Mouse (Mus musculus) midbrain, postnatal 0 days (tissue): Measurements from ENCODE around the gene Rrp8. TPM values are rescaled to one million over a fixed set of nuclear protein-coding genes. Genes with fewer than 3 reads are reported as not detected.

Source experiments
- ATAC-seq: fragments of 200-750 bp; cut with Nextera tagmentation; 2 replicates; pipeline ENCODE4 v1.8.0; 2017; ENCODE audit warnings: moderate number of reproducible peaks, mild to moderate bottlenecking, moderate TSS enrichment, moderate library complexity; ENCODE audit not compliant: low FRiP score
- DNase-seq: peaks from one replicate; pipeline ENCODE4 v3.0.0-alpha.2; 2015; ENCODE audit warnings: low spot score
- H3K27ac ChIP-seq: fragments of 300-500 bp; sonication (generic); 2 replicates; pipeline ENCODE4 v1.5.1; 2014; ENCODE audit warnings: low read depth, mild to moderate bottlenecking, low read length, mixed read lengths
- H3K27me3 ChIP-seq: fragments of 300-500 bp; sonication (generic); 2 replicates; pipeline ENCODE4 v1.6.1; 2014; ENCODE audit warnings: low read length, control low read depth, mixed read lengths; ENCODE audit not compliant: insufficient read depth
- H3K36me3 ChIP-seq: fragments of 300-500 bp; sonication (generic); 2 replicates; pipeline ENCODE4 v1.6.1; 2014; ENCODE audit warnings: low read length, control low read depth, mixed read lengths; ENCODE audit not compliant: insufficient read depth
- H3K4me1 ChIP-seq: fragments of 300-500 bp; sonication (generic); 2 replicates; pipeline ENCODE4 v1.6.1; 2014; ENCODE audit warnings: mild to moderate bottlenecking, control low read depth, antibody characterized with exemption, low read length, mixed read lengths; ENCODE audit not compliant: insufficient read depth
- H3K4me2 ChIP-seq: fragments of 300-500 bp; sonication (generic); 2 replicates; pipeline ENCODE4 v1.6.1; 2014; ENCODE audit warnings: low read depth, mild to moderate bottlenecking, low read length, mixed read lengths; ENCODE audit not compliant: poor library complexity, severe bottlenecking
- H3K4me3 ChIP-seq: fragments of 300-500 bp; sonication (generic); 2 replicates; pipeline ENCODE4 v1.5.1; 2014; ENCODE audit warnings: low read depth, mild to moderate bottlenecking, low read length, moderate library complexity
- H3K9ac ChIP-seq: fragments of 300-500 bp; sonication (generic); replicated peaks from 2 replicates; pipeline ENCODE4 v1.6.1; 2014; ENCODE audit warnings: mild to moderate bottlenecking, low read length, moderate library complexity, mixed read lengths; ENCODE audit not compliant: poor library complexity, severe bottlenecking
- H3K9me3 ChIP-seq: fragments of 300-500 bp; sonication (generic); 2 replicates; pipeline ENCODE4 v1.6.1; 2016; ENCODE audit warnings: low read length, control low read depth
- CTCF ChIP-seq: IDR thresholded peaks from 2 replicates; pipeline ENCODE4 v1.5.1; 2016; ENCODE audit warnings: antibody characterized with exemption, mild to moderate bottlenecking
- WGBS: fragments of 180-500 bp; shearing (Covaris S2); extraction: QIAGEN DNeasy Blood & Tissue Kit; methylation state at CpG from one replicate; pipeline ENCODE4 v1.1.7; 2014; 5-methylcytosine and 5-hydroxymethylcytosine counted together
- polyA plus RNA-seq: library from polyadenylated mRNA; unstranded; fragments of >200 nt; fragmentation: Nextera tagmentation; extraction: Ambion mirVana; gene quantifications from 2 replicates; pipeline ENCODE4 v1.2.1, GENCODE M21; 2015
- total RNA-seq: library from RNA; depleted of rRNA; stranded (reverse); fragments of >200 nt; gene quantifications from 2 replicates; pipeline ENCODE4 v1.2.3, GENCODE M21; 2014; rRNA removed

Rrp8 gene
- total RNA-seq (19.1 and 29.3 TPM in 2 replicates), polyA plus RNA-seq (16.1 and 19.4 TPM in 2 replicates)

DNA sequence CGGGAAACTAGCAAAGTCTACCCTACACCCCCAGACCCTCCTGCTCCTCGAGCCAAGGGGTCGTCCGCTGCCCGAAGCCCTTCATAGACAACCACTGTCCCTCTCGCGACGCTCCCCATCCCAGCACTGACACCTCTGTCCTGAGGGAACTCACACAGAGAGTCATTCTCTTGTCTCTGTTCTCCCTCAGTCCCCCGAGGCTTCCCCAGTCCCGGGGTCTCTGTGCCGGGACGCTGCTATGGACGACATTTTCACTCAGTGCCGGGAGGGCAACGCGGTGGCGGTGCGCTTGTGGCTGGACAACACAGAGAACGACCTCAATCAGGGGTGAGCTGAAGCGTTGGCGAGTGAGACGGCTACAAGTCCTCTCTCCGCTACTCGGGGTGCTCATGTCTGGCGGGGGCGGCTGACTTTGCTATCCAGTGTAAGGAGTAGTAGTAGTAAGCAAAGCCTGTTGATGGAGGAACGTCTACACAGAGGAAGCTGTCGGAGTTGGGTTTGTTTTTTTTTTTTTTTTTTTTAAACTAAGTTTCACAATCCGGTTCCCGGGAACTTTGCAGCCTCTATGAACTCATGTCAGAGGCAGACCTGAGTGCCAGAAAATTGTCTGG is at the start of gene Rrp8:
Gene Rrp8 (minus strand): TSS at position 475 of the 611 bp plus-strand sequence.
- Histone ChIP-seq H3K4me2 (peak within 1 kb of the TSS; percentile 95), H3K4me3 (peak within 1 kb of the TSS; percentile 84), H3K9me3 (no peaks in the 10 kb centered on the region), H3K36me3 (peaks cover 29% of the 10 kb centered on the region), H3K4me1 (peaks cover 6% of the 10 kb centered on the region; the same call in 1 of the 2 replicates), H3K27me3 (no peaks in the 10 kb centered on the region), H3K27ac (peak within 1 kb of the TSS; percentile 70), H3K9ac (peak within 1 kb of the TSS; percentile 72)
- peak; percentile 14 for ATAC-seq
- DNase-seq, result no peak
- WGBS, result under 1% methylated on average over 30 of the region's 30 CpGs
- TF ChIP-seq CTCF, result no peak

DNA sequence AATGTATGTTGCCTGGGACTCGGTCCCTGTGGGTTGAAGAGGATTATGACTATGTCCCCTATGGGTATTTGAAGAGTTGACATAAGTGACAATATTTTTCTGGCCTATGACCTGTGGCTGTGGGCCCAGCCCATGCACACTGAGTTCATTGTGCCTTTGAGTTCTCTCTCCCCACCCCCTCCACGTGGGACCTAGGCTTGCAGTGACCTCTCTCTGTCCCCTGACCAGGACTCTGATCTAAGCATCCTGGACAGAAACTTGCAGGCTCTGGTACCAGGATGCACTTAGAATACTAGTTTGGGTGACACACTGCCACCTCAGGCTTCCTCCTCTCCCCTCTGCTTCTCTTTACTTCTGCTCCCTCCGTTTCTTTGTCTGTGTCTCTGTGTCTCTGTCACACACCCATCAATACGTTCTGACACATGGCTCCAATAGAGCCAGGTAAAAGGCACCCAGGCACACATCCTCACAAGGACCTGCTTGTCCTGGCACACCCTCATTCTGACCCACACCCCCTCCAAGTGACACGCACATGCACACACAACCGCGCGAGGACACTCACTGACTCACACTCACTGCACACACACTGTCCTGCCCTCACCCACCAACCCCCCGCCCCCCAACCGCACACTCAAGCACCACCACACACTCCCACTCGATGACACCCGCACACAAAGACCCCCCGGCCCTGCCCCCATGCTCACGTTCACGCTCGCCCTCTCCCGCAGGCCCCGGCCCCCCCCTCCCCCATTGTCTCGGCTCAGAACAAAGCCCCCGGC is 49.5 kb upstream of the Rrp8 start:
- H3K4me3 ChIP-seq, result peak overlapping the region; percentile 97
- no peaks in the 10 kb centered on the region for H3K27me3 ChIP-seq
- H3K27ac ChIP-seq, result peak overlapping the region; percentile 100
- peaks cover 19% of the 10 kb centered on the region for H3K4me1 ChIP-seq
- no peaks in the 10 kb centered on the region for H3K9me3 ChIP-seq
- H3K9ac ChIP-seq, result peak overlapping the region; percentile 100
- WGBS, result 3% methylated on average over 17 of the region's 20 CpGs
- H3K36me3 ChIP-seq, result peaks cover 14% of the 10 kb centered on the region
- DNase-seq (peak; percentile 42), ATAC-seq (peak; percentile 81)
- peak overlapping the region; percentile 54 for H3K4me2 ChIP-seq
- TF ChIP-seq CTCF, result no peak

DNA sequence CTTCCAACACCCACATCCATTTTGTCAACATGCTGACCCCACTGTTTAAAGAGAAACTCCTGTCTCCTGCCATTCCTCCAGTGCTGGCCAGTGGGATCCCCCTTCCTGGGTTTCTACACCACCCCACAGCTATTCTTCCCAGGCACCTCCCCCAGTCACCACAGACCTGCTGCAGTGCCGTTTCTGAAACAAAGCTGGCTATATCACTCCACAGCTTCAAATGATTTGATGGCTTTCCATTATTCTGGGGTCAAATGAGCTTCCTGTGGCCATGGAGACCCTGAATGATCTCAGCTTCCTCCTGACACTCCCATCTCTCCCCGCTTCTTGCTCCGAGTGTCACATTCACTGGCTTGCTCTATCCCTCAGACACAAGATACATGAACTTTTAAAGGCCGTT is 47.4 kb upstream of the Rrp8 start:
- H3K27ac ChIP-seq, result no peak overlapping the region
- H3K36me3 ChIP-seq, result peaks cover 28% of the 10 kb centered on the region
- H3K4me2 ChIP-seq, result peak overlapping the region; percentile 36
- peaks cover 19% of the 10 kb centered on the region for H3K4me1 ChIP-seq
- 0 out of 2 replicates have a peak overlapping the region, but pooled peaks have one; percentile 13 for H3K9ac ChIP-seq
- no peak for TF ChIP-seq CTCF
- 8% methylated on average over 4 of the region's 4 CpGs for WGBS
- H3K4me3 ChIP-seq, result peak overlapping the region; percentile 8; the same call in 1 of the 2 replicates
- ATAC-seq (no peak), DNase-seq (no peak)
- no peaks in the 10 kb centered on the region for H3K9me3 ChIP-seq
- no peaks in the 10 kb centered on the region for H3K27me3 ChIP-seq

DNA sequence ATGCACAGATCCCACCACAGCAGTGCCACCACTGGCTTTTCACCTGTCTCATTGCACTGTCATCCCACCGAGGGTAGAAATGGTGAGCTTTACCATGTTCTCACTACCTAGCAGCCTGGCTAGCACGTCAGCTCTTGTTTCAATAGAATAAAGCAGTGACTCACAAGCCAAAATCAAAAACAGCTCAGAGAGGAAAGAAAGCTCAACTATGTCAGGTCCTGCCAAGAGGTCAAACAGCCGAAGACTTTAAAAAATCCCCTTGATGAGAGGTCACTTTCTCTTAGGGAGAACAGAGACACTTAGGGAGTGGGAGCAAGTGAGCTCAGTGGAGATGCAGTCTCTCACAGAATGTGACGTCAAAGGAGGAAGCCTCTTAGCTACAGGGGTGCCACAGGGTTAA is 46.7 kb upstream of the Rrp8 start:
- DNase-seq (no peak), ATAC-seq (no peak)
- H3K9ac ChIP-seq, result 0 out of 2 replicates have a peak overlapping the region, but pooled peaks have one; percentile 19
- no peaks in the 10 kb centered on the region for H3K27me3 ChIP-seq
- H3K4me1 ChIP-seq, result peaks cover 21% of the 10 kb centered on the region
- no peak overlapping the region for H3K27ac ChIP-seq
- H3K9me3 ChIP-seq, result no peaks in the 10 kb centered on the region
- no peak overlapping the region; the same call in 1 of the 2 replicates for H3K4me2 ChIP-seq
- no peak for TF ChIP-seq CTCF
- peaks cover 28% of the 10 kb centered on the region for H3K36me3 ChIP-seq
- no peak overlapping the region for H3K4me3 ChIP-seq
- 44% methylated on average over 4 of the region's 4 CpGs for WGBS

DNA sequence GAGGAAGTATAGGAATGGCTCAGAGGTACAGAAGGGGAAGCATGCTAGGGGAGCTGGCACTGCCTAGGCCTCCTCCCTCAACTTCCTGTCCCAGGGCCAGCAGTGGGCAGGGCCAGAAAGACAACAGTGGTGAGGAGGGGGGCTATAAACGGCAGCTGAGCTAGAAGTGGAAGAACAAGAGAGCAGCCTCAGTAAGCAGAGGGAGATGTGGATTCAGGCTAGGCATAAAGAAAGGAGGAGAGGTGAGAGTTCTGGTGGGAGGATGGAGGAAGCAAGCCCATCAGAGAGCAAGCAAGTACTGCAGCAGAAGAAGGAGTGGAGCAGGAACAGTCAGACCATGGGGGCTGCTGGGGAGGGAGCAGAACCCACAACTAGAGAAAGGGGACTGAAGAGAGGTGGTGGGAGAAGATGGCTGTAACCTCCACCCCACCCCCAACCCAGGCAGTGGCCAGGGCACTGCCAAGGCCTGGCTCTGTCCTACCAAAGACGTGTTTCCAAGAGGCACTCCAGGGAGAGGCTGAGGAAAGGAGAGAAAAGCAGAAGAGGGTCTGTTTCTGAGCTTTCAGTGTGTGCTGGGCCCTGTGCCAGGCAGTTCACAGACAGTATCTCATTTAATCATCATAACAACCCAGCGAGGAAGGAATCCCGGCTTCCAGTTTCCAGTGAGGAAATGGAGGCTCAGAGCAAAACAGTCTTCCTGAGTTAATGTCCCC is 41.5 kb upstream of the Rrp8 start:
- peaks cover 15% of the 10 kb centered on the region for H3K4me1 ChIP-seq
- no peak overlapping the region for H3K4me3 ChIP-seq
- peak; percentile 38 for ATAC-seq
- H3K9ac ChIP-seq, result peak overlapping the region; percentile 44; the same call in 1 of the 2 replicates
- peaks cover 31% of the 10 kb centered on the region for H3K36me3 ChIP-seq
- H3K27ac ChIP-seq, result peak overlapping the region; percentile 13
- H3K27me3 ChIP-seq, result no peaks in the 10 kb centered on the region
- TF ChIP-seq CTCF, result no peak
- no peak overlapping the region; the same call in 1 of the 2 replicates for H3K4me2 ChIP-seq
- peak; percentile 37 for DNase-seq
- 28% methylated on average over 4 of the region's 4 CpGs for WGBS
- H3K9me3 ChIP-seq, result no peaks in the 10 kb centered on the region
